Mouse (Mus musculus) liver, embryonic 11.5 days (tissue): ENCODE measurements around the gene Acp4. TPM values are rescaled to one million over a fixed set of nuclear protein-coding genes. Genes with fewer than 3 reads are reported as not detected.
"Not testable (repeated sequence)": the region's sequence is repeated elsewhere in the genome, so short reads cannot be mapped to it uniquely, and the experiment has no call there.

Source experiments
- ATAC-seq: fragments of 200-750 bp; cut with Nextera tagmentation; replicated peaks from 2 replicates; pipeline ENCODE4 v1.8.0; 2017; ENCODE audit warnings: moderate number of reproducible peaks, mild to moderate bottlenecking, moderate TSS enrichment, moderate library complexity; ENCODE audit not compliant: low FRiP score
- DNase-seq: peaks from one replicate; pipeline ENCODE4 v3.0.0-alpha.2; 2017; ENCODE audit warnings: low spot score
- H3K27ac ChIP-seq: fragments of 300-500 bp; sonication (generic); 2 replicates; pipeline ENCODE4 v1.5.1; 2014; ENCODE audit warnings: mild to moderate bottlenecking, low read depth, low read length, control low read depth
- H3K27me3 ChIP-seq: fragments of 300-500 bp; sonication (generic); replicated peaks from 2 replicates; pipeline ENCODE4 v1.6.1; 2014; ENCODE audit warnings: low read length, mixed read lengths; ENCODE audit not compliant: control insufficient read depth, insufficient read depth
- H3K36me3 ChIP-seq: fragments of 300-500 bp; sonication (generic); 2 replicates; pipeline ENCODE4 v1.6.1; 2014; ENCODE audit warnings: mild to moderate bottlenecking, low read length, moderate library complexity, mixed read lengths; ENCODE audit not compliant: control insufficient read depth, insufficient read depth
- H3K4me1 ChIP-seq: fragments of 300-500 bp; sonication (generic); replicated peaks from 2 replicates; pipeline ENCODE4 v1.6.1; 2014; ENCODE audit warnings: low read length, mixed read lengths; ENCODE audit not compliant: control insufficient read depth, insufficient read depth
- H3K4me2 ChIP-seq: fragments of 300-500 bp; sonication (generic); 2 replicates; pipeline ENCODE4 v1.6.1; 2014; ENCODE audit warnings: mild to moderate bottlenecking, control low read depth, moderate library complexity
- H3K4me3 ChIP-seq: fragments of 300-500 bp; sonication (generic); 2 replicates; pipeline ENCODE4 v1.5.1; 2014; ENCODE audit warnings: low read depth, low read length, control low read depth
- H3K9ac ChIP-seq: fragments of 300-500 bp; sonication (generic); 2 replicates; pipeline ENCODE4 v1.6.1; 2014; ENCODE audit warnings: low read depth, low read length, control low read depth
- H3K9me3 ChIP-seq: fragments of 300-500 bp; sonication (generic); 2 replicates; pipeline ENCODE4 v1.6.1; 2016; ENCODE audit warnings: low read length, inconsistent platforms, mixed read lengths; ENCODE audit not compliant: control insufficient read depth
- WGBS: fragments of 180-500 bp; shearing (Covaris S2); extraction: QIAGEN DNeasy Blood & Tissue Kit; methylation state at CpG from one replicate; pipeline ENCODE4 v1.1.7; 2014; 5-methylcytosine and 5-hydroxymethylcytosine counted together
- polyA plus RNA-seq: library from polyadenylated mRNA; unstranded; fragments of >200 nt; fragmentation: Nextera tagmentation; extraction: Ambion mirVana; gene quantifications from 2 replicates; pipeline ENCODE4 v1.2.1, GENCODE M21; 2014

Gene Acp4
- polyA plus RNA-seq, 1 experiment from 2014 or later, result not detected

GRCm38 (mm10) chr7:44240712-44241111, 16.5 kb downstream of the Acp4 start:
- 44% methylated on average over 1 of the region's 1 CpGs for WGBS
- Histone ChIP-seq H3K4me1 (peaks cover 10% of the 10 kb centered on the region), H3K36me3 (no peaks in the 10 kb centered on the region), H3K4me2 (no peak overlapping the region), H3K27me3 (no peaks in the 10 kb centered on the region), H3K27ac (no peak overlapping the region), H3K4me3 (no peak overlapping the region), H3K9ac (no peak overlapping the region), H3K9me3 (no peaks in the 10 kb centered on the region)
- DNase-seq (no peak), ATAC-seq (no peak)

GRCm38 (mm10) chr7:44239913-44240312, 17.3 kb downstream of the Acp4 start:
- Histone ChIP-seq H3K9ac (no peak overlapping the region), H3K4me3 (no peak overlapping the region), H3K27me3 (no peaks in the 10 kb centered on the region), H3K9me3 (no peaks in the 10 kb centered on the region), H3K4me1 (0 out of 2 replicates have a peak, but pooled peaks cover 3% of the 10 kb centered on the region), H3K27ac (no peak overlapping the region), H3K4me2 (no peak overlapping the region), H3K36me3 (no peaks in the 10 kb centered on the region)
- ATAC-seq, result no peak
- WGBS, result 34% methylated on average over 2 of the region's 2 CpGs
- DNase-seq, result no peak

- DNase-seq, result no peak
- no peaks in the 10 kb centered on the region for H3K9me3 ChIP-seq
- WGBS, result 73% methylated on average over 3 of the region's 3 CpGs
Measured at GRCm38 (mm10) chr7:44235909-44236308, 21.3 kb downstream of the Acp4 start, which contains the start of gene Gm36864. Gene Gm36864, plus strand, starts transcription at chr7:44236177.

GRCm38 (mm10) chr7:44225076-44225475, 32.1 kb downstream of the Acp4 start, which contains the start of gene Klk1:
Gene Klk1, plus strand, starts transcription at chr7:44225360.
- DNase-seq, result no peak
- no peaks in the 10 kb centered on the region for H3K9me3 ChIP-seq
- H3K27ac ChIP-seq, result no peak within 1 kb of the TSS
- no peaks in the 10 kb centered on the region for H3K36me3 ChIP-seq
- no peaks in the 10 kb centered on the region for H3K27me3 ChIP-seq
- ATAC-seq, result no peak
- no peaks in the 10 kb centered on the region for H3K4me1 ChIP-seq
- WGBS, result 62% methylated on average over 1 of the region's 1 CpGs
- no peak within 1 kb of the TSS for H3K4me3 ChIP-seq
- no peak within 1 kb of the TSS for H3K9ac ChIP-seq
- H3K4me2 ChIP-seq, result no peak within 1 kb of the TSS

More at GRCm38 (mm10) chr7:44235909-44236308, 21.3 kb downstream of the Acp4 start, which contains the start of gene Gm36864:
- H3K27ac ChIP-seq, result no peak within 1 kb of the TSS
- H3K36me3 ChIP-seq, result no peaks in the 10 kb centered on the region
- H3K4me3 ChIP-seq, result no peak within 1 kb of the TSS
- ATAC-seq, result no peak
- H3K4me1 ChIP-seq, result 0 out of 2 replicates have a peak, but pooled peaks cover 3% of the 10 kb centered on the region
- no peak within 1 kb of the TSS for H3K9ac ChIP-seq
- H3K27me3 ChIP-seq, result no peaks in the 10 kb centered on the region
- H3K4me2 ChIP-seq, result no peak within 1 kb of the TSS

- not testable (repeated sequence) for ATAC-seq, H3K9me3 ChIP-seq, H3K4me1 ChIP-seq, DNase-seq, H3K36me3 ChIP-seq, H3K9ac ChIP-seq, H3K27me3 ChIP-seq, H3K27ac ChIP-seq, H3K4me3 ChIP-seq, H3K4me2 ChIP-seq
- WGBS, result 54% methylated on average over 6 of the region's 6 CpGs
Measured at GRCm38 (mm10) chr7:44222335-44222734, 34.8 kb downstream of the Acp4 start.

GRCm38 (mm10) chr7:44221601-44222000, 35.6 kb downstream of the Acp4 start:
- not testable (repeated sequence) for H3K27ac ChIP-seq, DNase-seq, H3K27me3 ChIP-seq, H3K9me3 ChIP-seq, ATAC-seq, H3K4me3 ChIP-seq, H3K9ac ChIP-seq, H3K36me3 ChIP-seq, H3K4me1 ChIP-seq, H3K4me2 ChIP-seq
- WGBS, result 54% methylated on average over 8 of the region's 10 CpGs

- ATAC-seq, result no peak
- Histone ChIP-seq H3K4me1 (no peaks in the 10 kb centered on the region), H3K27me3 (no peaks in the 10 kb centered on the region), H3K4me2 (no peak within 1 kb of the TSS), H3K4me3 (no peak within 1 kb of the TSS), H3K27ac (no peak within 1 kb of the TSS), H3K9me3 (no peaks in the 10 kb centered on the region), H3K36me3 (no peaks in the 10 kb centered on the region), H3K9ac (no peak within 1 kb of the TSS)
- 83% methylated on average over 1 of the region's 1 CpGs for WGBS
- DNase-seq, result no peak
Measured at GRCm38 (mm10) chr7:44215645-44216044, 41.5 kb downstream of the Acp4 start, which contains the start of gene Klk1b5. Gene Klk1b5, plus strand, starts transcription at chr7:44215945.

GRCm38 (mm10) chr7:44208307-44208706, 48.9 kb downstream of the Acp4 start:
- no peaks in the 10 kb centered on the region for H3K4me1 ChIP-seq
- H3K9me3 ChIP-seq, result no peaks in the 10 kb centered on the region
- WGBS, result 72% methylated on average over 3 of the region's 3 CpGs
- H3K27me3 ChIP-seq, result no peaks in the 10 kb centered on the region
- DNase-seq (no peak), ATAC-seq (no peak)
- no peak overlapping the region for H3K27ac ChIP-seq
- no peak overlapping the region for H3K4me3 ChIP-seq
- no peaks in the 10 kb centered on the region for H3K36me3 ChIP-seq
- H3K9ac ChIP-seq, result no peak overlapping the region
- H3K4me2 ChIP-seq, result no peak overlapping the region

GRCm38 (mm10) chr7:44207135-44207534, 50.0 kb downstream of the Acp4 start, which contains the start of gene Klk1b4:
Gene Klk1b4, plus strand, starts transcription at chr7:44207435.
- not testable (repeated sequence) for H3K27me3 ChIP-seq, H3K27ac ChIP-seq
- WGBS, result 44% methylated on average over 3 of the region's 3 CpGs

More at GRCm38 (mm10) chr7:44207135-44207534, 50.0 kb downstream of the Acp4 start, which contains the start of gene Klk1b4:
- H3K9ac ChIP-seq, H3K9me3 ChIP-seq, H3K4me2 ChIP-seq, H3K4me1 ChIP-seq, DNase-seq, H3K36me3 ChIP-seq, ATAC-seq, H3K4me3 ChIP-seq: not testable (repeated sequence)
